Mouse (Mus musculus) lung, postnatal 4 days (tissue): ENCODE measurements around the gene Alyref.
"Not testable (repeated sequence)": the region's sequence is repeated elsewhere in the genome, so short reads cannot be mapped to it uniquely, and the experiment has no call there.

Source experiments
- DNase-seq, 2 experiments: peaks; one replicate each; pipeline ENCODE4 v3.0.0; 2021

Gene Alyref

GRCm38 (mm10) chr11:120572752-120573584 lies 25.2 kb downstream of the Alyref start, which contains the start of gene P4hb:
Gene P4hb, minus strand, starts transcription at chr11:120573253.
- DNase-seq = peak; percentile 100

DNA sequence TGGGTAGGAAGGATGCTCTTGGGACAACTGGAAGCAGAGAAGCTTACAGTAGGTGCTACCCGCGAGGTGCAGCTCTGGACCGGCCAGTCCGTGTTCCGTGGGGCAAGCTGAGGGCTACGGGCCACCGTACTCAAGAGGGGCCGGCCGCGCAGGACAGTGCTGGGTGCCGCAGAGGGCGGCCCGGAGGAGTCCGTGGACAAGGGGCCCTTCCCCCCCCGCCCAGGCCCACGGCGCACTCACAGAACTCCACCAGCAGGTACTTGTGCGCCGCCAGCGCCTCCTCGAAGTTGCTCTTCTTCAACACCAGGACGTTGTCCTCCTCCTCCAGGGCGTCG lies 25.8 kb downstream of the Alyref start:
- DNase-seq = no peak

DNA sequence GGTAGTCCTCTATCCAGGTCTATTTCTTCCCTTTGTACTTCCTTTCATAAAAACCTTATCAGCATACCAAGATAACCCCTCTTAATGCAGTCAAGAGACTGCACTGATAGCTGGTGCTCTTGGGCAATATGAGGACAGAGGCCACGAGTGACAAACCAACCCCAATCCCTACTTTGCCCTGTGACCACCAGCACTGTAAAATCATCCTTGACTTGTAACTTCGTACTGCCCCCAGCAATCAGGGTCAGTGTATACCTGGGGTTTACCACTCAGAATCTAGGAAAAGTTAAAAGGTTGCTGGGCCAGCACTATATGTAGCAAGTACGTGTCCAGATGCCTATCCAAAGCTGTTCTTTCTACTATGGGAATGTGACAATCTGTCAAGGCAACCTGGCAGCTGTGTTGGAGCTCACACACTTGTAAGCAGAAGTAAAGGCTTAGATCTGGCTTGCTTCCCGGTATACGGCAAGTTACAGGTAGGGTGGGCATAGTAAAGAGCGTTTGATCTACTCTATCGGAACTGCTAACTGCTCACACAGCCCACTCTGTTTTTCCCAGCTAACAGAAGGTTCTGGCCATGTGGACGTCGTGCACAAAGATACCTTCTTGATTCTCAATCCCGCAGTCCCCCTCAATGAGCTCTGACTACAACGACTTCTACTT lies 26.3 kb downstream of the Alyref start:
- DNase-seq = no peak

DNA sequence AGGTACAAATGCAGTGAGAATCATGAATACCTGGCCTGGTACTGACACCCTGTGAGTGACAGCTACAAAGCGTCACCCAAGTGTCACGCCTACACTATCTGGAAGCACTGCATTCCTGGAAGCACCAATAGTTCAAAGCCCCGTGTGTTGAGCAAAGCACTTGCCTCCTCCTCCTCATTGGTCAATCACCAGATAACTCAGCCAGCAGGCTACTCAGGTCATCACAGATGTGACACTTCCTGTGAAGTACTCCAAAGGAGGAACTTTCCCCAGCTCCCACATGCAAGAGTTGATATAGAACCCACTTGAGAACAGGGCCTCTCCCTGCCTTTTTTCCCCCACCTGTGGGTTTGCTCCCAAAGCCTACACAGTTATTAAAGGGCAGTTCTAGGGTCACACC lies 27.0 kb downstream of the Alyref start:
- no peak for DNase-seq

DNA sequence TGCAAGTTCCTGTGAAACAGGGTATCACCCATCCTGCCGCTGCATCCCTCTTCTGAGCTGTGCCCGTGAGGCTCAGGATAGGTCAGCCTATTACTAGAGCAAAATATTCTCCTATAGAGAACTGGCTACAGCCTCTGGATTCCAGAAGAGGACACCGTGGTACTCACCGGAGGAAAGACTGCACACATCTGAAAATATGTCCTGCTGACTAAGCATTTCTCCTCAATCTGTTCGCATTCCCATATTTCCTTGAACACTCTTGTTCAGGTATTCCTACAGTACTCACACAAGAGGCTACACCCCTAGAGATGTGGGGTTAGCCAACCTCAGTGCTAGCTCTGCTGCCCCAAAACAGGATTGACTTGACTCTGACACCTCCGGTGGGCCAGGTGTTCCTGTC lies 29.8 kb downstream of the Alyref start:
- DNase-seq = no peak

DNA sequence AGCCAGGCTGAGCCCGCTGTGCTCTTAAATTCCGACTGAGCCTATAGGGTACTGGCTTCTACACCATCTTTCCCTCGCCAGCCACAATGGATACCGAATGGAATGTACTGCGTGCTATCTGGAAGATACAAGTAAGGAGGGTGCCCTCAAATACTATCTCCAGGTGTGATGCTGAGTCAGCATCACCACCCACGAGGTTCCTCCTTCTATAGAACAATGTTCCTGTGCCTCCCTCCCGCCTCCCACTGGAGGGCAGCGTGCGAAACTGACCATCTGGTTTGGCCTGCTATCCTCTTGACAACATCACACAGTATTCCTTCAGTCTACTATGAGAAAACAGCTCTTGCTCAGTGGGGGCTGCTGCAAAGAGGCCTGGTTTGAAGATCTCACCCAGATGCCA lies 33.1 kb downstream of the Alyref start:
- DNase-seq = no peak

DNA sequence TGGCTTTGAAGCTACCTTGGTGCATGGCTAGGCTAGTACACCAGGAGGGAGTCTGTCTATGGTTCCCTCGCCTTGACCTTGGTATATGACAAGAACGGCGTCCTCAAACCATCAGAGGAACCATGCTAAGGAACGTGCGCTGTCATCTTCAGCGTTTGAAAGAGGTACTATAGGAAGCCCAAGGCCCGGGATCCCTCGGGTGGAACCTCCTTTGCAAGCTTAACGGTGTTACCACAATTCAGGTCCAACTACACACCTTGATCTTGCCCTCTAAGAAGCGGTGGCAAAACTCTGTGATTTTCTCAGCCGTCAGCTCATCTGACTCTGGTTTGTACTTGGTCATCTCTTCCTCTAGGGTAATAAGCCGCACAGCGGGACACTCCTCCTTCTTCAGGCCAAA lies 35.2 kb downstream of the Alyref start:
- DNase-seq = no peak

DNA sequence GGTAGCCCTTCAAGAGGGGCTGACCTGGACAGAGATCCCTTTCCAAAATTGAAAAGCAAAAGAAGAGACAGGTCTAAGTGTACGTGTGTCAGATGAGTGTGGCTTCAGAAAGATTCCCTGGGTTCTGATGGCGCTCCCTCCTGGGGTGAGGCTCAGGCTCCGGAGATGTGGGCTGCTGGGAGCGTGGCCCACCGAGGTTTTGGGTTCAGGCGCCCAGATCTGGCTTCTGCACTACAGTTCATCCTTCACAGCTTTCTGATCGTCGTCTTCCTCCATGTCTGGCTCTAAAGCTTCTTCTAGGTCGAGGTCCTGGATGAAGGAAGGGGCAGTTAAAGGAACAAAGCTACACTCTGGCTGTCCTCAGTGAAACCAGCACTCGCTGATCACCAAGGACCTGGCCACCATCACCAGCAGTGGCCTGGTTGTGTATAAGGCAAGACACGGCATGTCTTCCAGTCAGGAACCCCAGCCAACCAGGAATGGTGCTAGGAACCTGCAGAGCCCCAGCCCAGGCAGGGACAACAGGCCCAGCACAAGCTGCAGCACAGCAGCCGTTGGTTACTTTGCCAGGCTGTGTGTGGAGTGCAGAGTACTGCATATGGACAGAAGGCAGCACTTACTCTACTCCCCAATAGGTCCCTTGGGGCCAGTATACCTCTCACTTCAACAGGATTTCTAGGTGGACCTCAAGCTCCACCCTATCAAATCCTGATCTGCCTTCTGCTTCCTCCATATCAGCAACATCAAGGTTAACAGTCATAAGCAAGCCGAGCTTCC lies 37.0 kb downstream of the Alyref start:
- DNase-seq = no peak

GRCm38 (mm10) chr11:120558843-120559242 lies 39.3 kb downstream of the Alyref start:
- DNase-seq = not testable (repeated sequence)

DNA sequence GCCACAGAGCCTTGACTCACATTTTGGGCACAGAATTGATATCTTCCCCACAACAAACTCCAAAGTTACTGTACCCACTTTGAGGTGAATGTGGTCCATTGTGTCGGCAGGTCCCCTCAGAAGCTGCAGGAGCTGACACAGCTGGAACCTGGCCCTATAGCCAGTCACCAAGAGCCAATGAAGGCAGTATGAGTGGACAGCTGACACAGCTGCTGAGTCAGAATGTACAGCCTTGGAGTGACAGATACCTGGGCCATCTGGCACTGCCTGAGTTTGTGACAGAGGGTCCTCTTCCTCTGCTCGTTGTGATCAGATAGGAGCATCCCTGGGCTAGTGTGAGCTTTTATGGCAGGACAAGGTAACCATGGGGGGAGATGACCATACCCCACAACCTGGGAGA lies 42.9 kb downstream of the Alyref start:
- no peak for DNase-seq

GRCm38 (mm10) chr11:120554834-120555233 lies 43.3 kb downstream of the Alyref start:
- DNase-seq = no peak

- DNase-seq = no peak
These were observed 45.4 kb downstream of the Alyref start for GRCm38 (mm10) chr11:120552736-120553135.

DNA sequence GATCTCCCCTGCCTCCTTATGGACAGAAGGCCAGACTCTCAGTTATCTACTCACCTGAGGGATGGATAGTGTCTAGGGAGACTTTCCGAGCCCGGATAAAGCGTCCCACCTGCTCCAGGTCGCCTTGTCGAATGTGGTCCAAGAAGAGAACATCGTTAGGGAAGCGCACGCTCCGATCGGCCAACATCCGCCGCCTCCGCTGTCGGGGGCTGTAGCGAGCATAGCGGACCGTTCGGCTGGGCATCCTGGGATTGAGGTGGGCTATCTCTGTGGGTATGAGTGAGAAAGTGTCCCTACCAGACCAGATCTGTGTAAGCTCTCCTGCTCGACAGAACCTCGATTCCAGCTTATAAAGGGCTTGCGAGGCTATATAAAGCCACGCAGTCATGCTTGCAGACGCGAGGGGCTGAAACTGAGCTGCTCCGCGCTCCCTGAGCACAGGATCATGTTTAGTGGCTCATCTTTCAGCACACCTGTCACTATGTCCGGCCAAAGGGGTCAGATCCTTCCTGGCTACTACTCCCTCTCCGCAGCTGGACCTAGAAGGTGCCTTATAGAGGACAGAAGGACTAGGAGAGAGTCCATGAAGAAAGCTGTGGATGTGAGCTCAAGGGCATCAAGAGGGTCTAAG lies 47.2 kb downstream of the Alyref start, which contains the start of gene Ppp1r27:
TSS of gene Ppp1r27 (minus strand) at position 323 of the 631 bp plus-strand sequence.
- no peak for DNase-seq

DNA sequence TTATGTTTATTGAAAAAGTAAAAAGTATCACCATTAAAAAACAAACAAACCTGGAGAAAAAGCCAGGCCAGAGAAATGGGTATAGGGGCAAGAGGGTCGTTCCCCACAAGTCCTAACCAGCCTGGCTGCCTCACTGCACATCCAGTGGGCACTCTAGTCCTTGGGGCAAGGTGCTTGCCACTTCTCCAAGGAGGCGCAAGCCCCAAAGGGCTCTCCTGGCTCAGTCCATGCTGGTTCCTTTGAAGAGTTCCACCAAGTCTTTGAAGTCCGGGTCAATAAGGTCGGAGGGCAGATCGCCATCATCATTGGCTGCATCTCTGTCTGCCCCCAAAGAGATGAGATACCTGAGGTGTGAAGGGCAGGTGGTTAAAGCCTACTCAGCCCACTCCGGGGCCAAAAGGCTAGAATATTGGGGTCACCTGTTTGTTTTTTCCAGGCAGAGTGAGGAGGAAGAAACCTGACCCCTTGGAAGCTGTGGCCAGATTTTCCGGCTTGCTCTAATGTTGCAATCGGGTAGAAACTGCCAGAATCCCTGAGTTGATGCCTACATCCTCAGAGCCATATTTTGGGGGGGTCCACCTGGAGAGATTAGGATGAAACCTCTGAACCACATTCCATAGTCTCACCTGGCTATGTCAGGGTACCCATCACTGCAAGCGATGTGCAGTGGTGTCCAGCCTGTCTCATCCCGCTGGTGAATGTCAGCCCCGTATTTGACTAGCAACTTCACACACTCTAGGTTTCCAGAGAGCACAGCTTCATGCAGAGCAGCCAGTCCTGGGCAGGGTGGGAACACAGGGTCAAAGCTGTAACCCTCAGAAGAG lies 48.0 kb downstream of the Alyref start:
- no peak for DNase-seq

- peak; percentile 96 to 97 for DNase-seq
These were observed 48.8 kb downstream of the Alyref start, which contains the start of gene Mcrip1 for GRCm38 (mm10) chr11:120549168-120549945. Gene Mcrip1, minus strand, starts transcription at chr11:120549727.

DNA sequence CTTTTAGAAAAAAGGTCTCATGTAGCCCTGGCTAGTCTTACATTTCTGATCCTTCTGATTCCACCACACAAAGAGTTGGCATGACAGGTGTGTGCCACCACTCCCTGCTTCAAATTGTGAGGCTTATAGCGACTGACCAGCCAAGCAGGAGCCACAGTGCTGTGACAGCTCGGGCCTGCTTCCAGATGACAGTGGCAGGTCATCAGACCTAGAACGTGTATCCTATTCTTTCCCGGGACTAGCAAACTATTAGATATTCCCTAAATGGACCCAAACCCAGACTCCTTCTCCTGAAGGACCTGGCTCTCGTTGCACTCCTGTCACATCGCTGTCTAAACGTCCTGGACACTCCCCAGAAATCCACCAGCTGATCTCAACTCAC lies 49.4 kb downstream of the Alyref start:
- no peak for DNase-seq

GRCm38 (mm10) chr11:120548214-120548613 lies 50.0 kb downstream of the Alyref start:
- DNase-seq = no peak

GRCm38 (mm10) chr11:120547469-120547868 lies 50.7 kb downstream of the Alyref start:
- peak in 1 of 2 experiments; percentile 41 for DNase-seq

DNA sequence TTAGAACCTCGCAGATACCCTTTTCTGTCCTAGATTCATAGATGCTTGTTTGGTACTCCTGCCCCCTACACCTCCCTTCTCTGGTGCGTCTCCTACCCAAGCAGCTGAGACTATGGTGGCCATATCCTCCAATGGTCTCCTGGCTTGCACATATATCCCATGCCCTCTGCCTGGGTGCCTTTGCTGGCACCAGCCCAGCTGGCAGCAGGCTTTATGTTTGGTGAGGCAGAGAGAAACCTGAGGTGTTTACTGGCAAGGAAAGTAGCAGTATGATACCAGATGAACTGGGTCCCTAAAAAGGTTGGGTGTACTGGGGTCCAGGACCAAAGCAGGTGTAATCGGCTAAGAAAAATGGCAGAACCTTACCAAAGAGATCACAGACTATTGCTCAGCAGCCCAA lies 52.2 kb downstream of the Alyref start:
- no peak for DNase-seq

DNA sequence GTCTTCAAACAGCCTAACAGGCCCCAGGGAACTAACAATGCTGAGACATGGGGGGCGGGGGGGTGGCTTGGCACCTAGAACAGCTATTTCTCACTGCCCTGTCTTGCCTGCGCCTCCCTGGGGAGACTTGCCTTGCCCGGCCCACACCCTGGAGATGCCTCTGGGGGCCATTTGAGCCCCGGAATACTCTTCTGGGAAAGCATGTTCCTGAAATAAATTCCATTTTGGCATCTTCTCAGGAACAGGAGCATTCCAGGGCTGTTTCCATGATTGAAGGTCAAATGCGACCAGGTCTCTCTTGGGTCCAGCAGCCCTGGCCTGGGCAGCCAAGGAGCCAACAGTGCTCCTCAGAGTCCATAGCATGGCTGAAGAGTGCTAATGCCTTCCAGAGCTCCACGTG lies 55.8 kb downstream of the Alyref start:
- no peak for DNase-seq
